Mouse (Mus musculus) heart, embryonic 10.5 days (tissue): ENCODE measurements around the gene Eif4e1b. TPM values are rescaled to one million over a fixed set of nuclear protein-coding genes. Genes with fewer than 3 reads are reported as not detected.

ENCODE experiments used
- DNase-seq: peaks from one replicate; pipeline ENCODE4 v3.0.0-alpha.2; 2017; ENCODE audit warnings: low spot score
- H3K27ac ChIP-seq: fragments of 300-500 bp; sonication (generic); 2 replicates; pipeline ENCODE4 v1.5.1; 2016; ENCODE audit warnings: mild to moderate bottlenecking
- H3K27me3 ChIP-seq: fragments of 300-500 bp; sonication (generic); 2 replicates; pipeline ENCODE4 v1.6.1; 2016; ENCODE audit warnings: mild to moderate bottlenecking; ENCODE audit not compliant: poor library complexity, insufficient read depth, severe bottlenecking
- H3K36me3 ChIP-seq: fragments of 300-500 bp; sonication (generic); 2 replicates; pipeline ENCODE4 v1.6.1; 2016; ENCODE audit warnings: mild to moderate bottlenecking, moderate library complexity
- H3K4me1 ChIP-seq: fragments of 300-500 bp; sonication (generic); 2 replicates; pipeline ENCODE4 v1.6.1; 2016; ENCODE audit warnings: mild to moderate bottlenecking
- H3K4me3 ChIP-seq: fragments of 300-500 bp; sonication (generic); 2 replicates; pipeline ENCODE4 v1.5.1; 2016; ENCODE audit warnings: mild to moderate bottlenecking, moderate library complexity
- H3K9me3 ChIP-seq: fragments of 300-500 bp; sonication (generic); 2 replicates; pipeline ENCODE4 v1.6.1; 2016; ENCODE audit warnings: mild to moderate bottlenecking, moderate library complexity
- WGBS: fragments of 180-500 bp; shearing (Covaris S2); methylation state at CpG from one replicate; pipeline ENCODE4 v1.1.7; 2016; 5-methylcytosine and 5-hydroxymethylcytosine counted together
- polyA plus RNA-seq: library from polyadenylated mRNA; unstranded; fragments of >200 nt; fragmentation: Nextera tagmentation; extraction: Ambion mirVana; gene quantifications from 2 replicates; pipeline ENCODE4 v1.2.1, GENCODE M21; 2016

Gene Eif4e1b
- polyA plus RNA-seq, 1 experiment from 2014 or later = not detected

DNA sequence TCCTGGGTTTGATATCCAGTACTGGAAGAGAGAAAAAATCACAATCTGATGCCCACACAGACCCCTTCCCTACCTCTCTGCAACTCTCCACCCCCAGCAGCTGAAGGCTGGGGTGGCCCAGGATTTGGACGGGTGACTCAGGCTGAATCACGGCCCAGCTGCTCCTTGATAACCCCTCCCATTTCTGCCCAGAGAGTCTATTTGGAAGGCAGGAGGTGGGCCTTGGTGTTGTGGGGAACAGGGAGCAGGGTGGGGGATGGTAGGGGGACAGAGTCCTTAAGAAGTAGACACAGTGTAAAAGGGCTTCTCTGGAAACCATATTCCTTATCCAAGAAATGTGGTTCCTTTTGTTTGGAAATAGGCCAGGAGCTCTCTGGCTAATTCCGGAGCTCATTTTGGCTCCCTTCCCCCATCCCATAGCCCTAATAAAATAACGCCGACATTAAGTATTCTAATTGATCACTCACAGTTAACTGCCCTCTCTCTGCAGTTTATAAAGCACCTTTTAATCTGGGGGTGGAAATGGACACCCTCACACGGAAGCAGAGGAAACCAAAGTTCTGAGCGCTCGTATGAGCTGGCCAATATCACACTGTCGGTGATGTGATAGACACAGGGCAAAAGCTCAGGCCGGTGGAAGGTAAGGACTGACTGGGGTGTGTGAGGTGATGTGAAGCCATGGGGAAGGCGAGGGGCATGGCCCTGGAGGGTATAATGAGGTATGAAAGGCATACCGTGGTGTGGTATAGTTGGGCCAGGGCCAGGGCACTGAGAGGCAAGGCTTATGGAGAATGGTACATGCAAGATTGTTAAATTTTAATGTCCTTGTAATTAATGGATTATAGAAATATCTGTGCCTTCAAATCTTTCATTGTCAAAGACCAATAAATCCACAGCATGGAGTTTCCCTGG is 29.4 kb upstream of the Eif4e1b start:
- Histone ChIP-seq H3K4me1 (peaks cover 32% of the 10 kb centered on the region), H3K27me3 (peaks cover 80% of the 10 kb centered on the region), H3K4me3 (no peak overlapping the region), H3K36me3 (no peaks in the 10 kb centered on the region), H3K27ac (no peak overlapping the region), H3K9me3 (no peaks in the 10 kb centered on the region)
- no peak for DNase-seq
- WGBS = 32% methylated on average over 12 of the region's 12 CpGs

GRCm38 (mm10) chr13:54755201-54755830 is 28.5 kb upstream of the Eif4e1b start:
- DNase-seq = no peak
- Histone ChIP-seq H3K27me3 (peaks cover 80% of the 10 kb centered on the region), H3K4me1 (peaks cover 34% of the 10 kb centered on the region), H3K27ac (no peak overlapping the region), H3K4me3 (no peak overlapping the region), H3K36me3 (no peaks in the 10 kb centered on the region), H3K9me3 (no peaks in the 10 kb centered on the region)
- WGBS = 11% methylated on average over 9 of the region's 9 CpGs

DNA sequence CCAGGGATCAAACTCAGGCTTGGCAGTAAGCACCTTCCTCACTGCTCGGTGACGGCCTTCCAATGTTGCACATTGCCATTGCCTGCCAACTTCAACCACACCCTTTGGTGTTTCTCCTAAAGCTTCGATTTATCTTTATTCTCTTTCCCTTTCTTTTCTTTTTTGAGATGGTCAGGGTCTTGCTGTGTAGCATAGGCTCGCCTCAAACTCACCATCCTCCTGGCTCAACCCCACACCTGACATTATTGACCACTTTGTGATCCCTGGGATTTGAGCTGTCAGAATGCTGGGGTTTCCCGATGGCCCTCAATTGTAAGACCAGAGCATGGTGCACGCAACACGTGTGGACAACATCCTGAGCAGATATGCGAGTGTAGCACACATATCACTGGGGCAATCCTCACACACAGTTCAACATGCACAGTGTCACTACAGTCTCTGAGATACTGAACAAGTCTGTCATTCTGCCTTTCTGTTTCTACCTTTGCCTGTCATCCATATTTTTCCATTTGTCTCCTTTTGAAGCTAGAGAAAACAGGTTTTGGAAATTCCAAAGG is 27.6 kb upstream of the Eif4e1b start:
- WGBS = 82% methylated on average over 8 of the region's 8 CpGs
- H3K27ac ChIP-seq = no peak overlapping the region
- no peak for DNase-seq
- no peaks in the 10 kb centered on the region for H3K9me3 ChIP-seq
- no peaks in the 10 kb centered on the region for H3K36me3 ChIP-seq
- H3K4me3 ChIP-seq = no peak overlapping the region
- peaks cover 40% of the 10 kb centered on the region for H3K4me1 ChIP-seq
- H3K27me3 ChIP-seq = peaks cover 82% of the 10 kb centered on the region

GRCm38 (mm10) chr13:54757093-54757830 is 26.5 kb upstream of the Eif4e1b start:
- H3K27ac ChIP-seq = no peak overlapping the region
- peaks cover 83% of the 10 kb centered on the region for H3K27me3 ChIP-seq
- peak overlapping the region; percentile 59 for H3K4me3 ChIP-seq
- H3K36me3 ChIP-seq = no peaks in the 10 kb centered on the region
- 47% methylated on average over 10 of the region's 10 CpGs for WGBS
- no peaks in the 10 kb centered on the region for H3K9me3 ChIP-seq
- DNase-seq = no peak
- H3K4me1 ChIP-seq = peaks cover 40% of the 10 kb centered on the region

DNA sequence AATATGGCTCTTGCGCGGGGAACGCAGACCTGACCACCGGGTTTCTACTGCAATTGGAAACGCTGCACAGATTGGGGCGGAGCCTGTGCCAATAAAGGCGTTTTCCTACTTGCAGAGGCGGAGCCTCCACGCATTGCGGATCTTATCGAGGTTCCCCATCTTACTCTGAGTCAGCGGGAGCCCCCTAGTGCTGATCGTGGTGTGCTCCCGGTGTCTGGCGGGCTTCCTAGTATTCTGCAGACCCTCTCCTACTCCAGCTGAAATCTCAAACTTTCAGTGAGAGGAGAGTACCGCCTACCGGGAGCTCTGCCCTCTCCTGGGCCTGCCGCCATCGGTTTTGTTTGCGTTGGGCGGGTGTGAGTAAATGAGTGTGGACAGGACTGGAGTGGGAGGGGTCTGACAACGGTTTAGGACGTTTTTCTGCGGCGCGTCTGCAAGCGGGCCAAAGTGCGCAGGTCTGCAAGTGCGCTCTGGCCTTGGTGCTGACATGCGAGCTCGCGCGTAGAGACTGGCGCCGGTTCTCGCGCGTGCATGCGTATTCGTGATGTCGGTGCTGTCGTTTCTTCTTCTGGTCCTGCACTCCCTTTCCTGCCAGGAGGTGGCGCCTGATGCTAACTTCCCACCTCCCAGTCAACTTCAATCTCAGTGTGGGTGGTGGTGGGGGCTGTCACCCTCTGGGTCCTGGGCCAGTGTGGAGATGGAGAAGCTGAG is 25.6 kb upstream of the Eif4e1b start:
- peak; percentile 96 for DNase-seq
- Histone ChIP-seq H3K4me3 (peak overlapping the region; percentile 59), H3K27ac (no peak overlapping the region), H3K36me3 (no peaks in the 10 kb centered on the region), H3K27me3 (peaks cover 84% of the 10 kb centered on the region), H3K4me1 (peaks cover 40% of the 10 kb centered on the region), H3K9me3 (no peaks in the 10 kb centered on the region)
- under 1% methylated on average over 43 of the region's 43 CpGs for WGBS

- no peak for DNase-seq
- Histone ChIP-seq H3K9me3 (no peaks in the 10 kb centered on the region), H3K4me3 (peak overlapping the region; percentile 59), H3K27me3 (peaks cover 85% of the 10 kb centered on the region), H3K4me1 (peaks cover 40% of the 10 kb centered on the region), H3K36me3 (no peaks in the 10 kb centered on the region), H3K27ac (no peak overlapping the region)
- 1% methylated on average over 29 of the region's 29 CpGs for WGBS
Observed at GRCm38 (mm10) chr13:54758756-54759470, 24.9 kb upstream of the Eif4e1b start.

GRCm38 (mm10) chr13:54759496-54759895 is 24.3 kb upstream of the Eif4e1b start:
- Histone ChIP-seq H3K36me3 (no peaks in the 10 kb centered on the region), H3K27me3 (peaks cover 85% of the 10 kb centered on the region), H3K4me3 (no peak overlapping the region), H3K9me3 (no peaks in the 10 kb centered on the region), H3K4me1 (peaks cover 40% of the 10 kb centered on the region), H3K27ac (no peak overlapping the region)
- DNase-seq = no peak
- 13% methylated on average over 7 of the region's 7 CpGs for WGBS

DNA sequence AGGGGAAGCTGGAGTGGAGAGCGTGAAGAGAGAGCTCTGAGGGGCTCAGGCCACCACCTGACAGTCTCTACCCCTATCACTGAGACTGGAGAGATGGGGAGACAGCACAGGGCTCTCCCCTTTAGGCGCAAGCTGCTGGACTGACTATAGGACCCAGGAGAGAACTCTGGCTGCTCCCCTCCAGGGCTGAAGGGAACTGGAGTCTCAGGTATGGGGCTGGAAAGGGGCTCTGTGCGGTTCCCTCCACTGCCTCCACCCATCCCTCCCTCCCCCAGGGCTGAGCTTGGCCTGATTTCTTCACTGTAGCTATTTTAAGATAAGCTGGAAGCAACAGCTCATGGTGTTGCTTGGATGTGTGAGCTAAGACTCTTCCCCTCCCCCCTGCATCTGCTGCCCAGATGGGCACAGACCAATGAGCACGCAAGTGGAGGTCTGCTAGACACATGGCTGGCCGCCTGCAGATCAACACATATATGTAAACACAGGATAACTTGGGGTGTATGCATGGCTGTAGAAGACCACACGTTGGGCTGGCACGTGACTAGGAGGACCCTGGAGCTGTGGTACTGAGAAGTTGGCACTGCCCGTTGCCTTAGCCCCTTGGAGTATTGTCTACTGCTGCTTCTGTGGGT is 23.5 kb upstream of the Eif4e1b start:
- Histone ChIP-seq H3K4me3 (no peak overlapping the region), H3K4me1 (peaks cover 38% of the 10 kb centered on the region), H3K27ac (no peak overlapping the region), H3K27me3 (peaks cover 88% of the 10 kb centered on the region), H3K9me3 (no peaks in the 10 kb centered on the region), H3K36me3 (no peaks in the 10 kb centered on the region)
- DNase-seq = no peak
- 57% methylated on average over 8 of the region's 8 CpGs for WGBS

DNA sequence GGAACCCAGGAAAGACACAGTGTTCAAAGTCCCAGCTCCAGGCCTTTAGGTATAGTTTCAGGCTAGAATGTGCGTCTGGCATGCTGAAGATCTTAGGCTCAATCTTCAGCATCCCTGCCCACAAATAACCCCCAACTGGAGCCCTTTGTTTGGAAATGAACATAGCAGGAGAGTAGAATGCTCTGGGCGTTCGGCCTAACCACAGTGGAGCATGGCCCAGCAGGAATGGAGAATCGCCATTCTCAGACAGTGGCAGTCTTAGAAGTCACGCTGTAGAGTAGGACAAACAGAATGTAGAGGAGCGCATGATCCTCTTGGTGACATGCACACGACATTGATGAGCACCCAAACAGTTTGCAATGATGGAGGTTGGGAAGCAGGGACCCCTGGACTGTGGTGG is 22.9 kb upstream of the Eif4e1b start:
- WGBS = 75% methylated on average over 7 of the region's 7 CpGs
- H3K27me3 ChIP-seq = peaks cover 88% of the 10 kb centered on the region

GRCm38 (mm10) chr13:54765281-54766191 is 18.3 kb upstream of the Eif4e1b start:
- H3K9me3 ChIP-seq = no peaks in the 10 kb centered on the region; the same call in 1 of the 2 replicates
- no peaks in the 10 kb centered on the region for H3K36me3 ChIP-seq
- WGBS = 5% methylated on average over 44 of the region's 44 CpGs
- H3K27me3 ChIP-seq = peaks cover 73% of the 10 kb centered on the region
- peak overlapping the region; percentile 53 for H3K4me3 ChIP-seq
- peaks cover 19% of the 10 kb centered on the region for H3K4me1 ChIP-seq
- no peak for DNase-seq
- no peak overlapping the region for H3K27ac ChIP-seq

More for the DNA sequence above, 22.9 kb upstream of the Eif4e1b start:
- Histone ChIP-seq H3K4me3 (no peak overlapping the region), H3K9me3 (no peaks in the 10 kb centered on the region), H3K27ac (no peak overlapping the region), H3K4me1 (peaks cover 40% of the 10 kb centered on the region), H3K36me3 (no peaks in the 10 kb centered on the region)
- DNase-seq = no peak
